Mouse (Mus musculus): Measurements from ENCODE around the gene Akna.
A peak's percentile ranks its signal among the peaks of the same experiment; 100 is the strongest.

The Akna gene

GRCm38 (mm10) chr4:63409908-63410582 lies 6.9 kb upstream of the Akna start:
- DNase-seq (ENCODE audit: low spot score in 2 of 2) = peak; percentile 62 to 64

- DNase-seq (ENCODE audit: low spot score in 2 of 2) = no peak
Measured at GRCm38 (mm10) chr4:63409317-63409907, 6.3 kb upstream of the Akna start.

GRCm38 (mm10) chr4:63408649-63409048 lies 5.5 kb upstream of the Akna start:
- DNase-seq (ENCODE audit: low spot score in 2 of 2) = peak in 1 of 2 experiments; percentile 45

- no peak for DNase-seq (ENCODE audit: low spot score in 2 of 2)
Measured at GRCm38 (mm10) chr4:63408247-63408646, 5.1 kb upstream of the Akna start.

GRCm38 (mm10) chr4:63405683-63406082 lies 2.5 kb upstream of the Akna start:
- DNase-seq (ENCODE audit: low spot score in 2 of 2) = no peak

- no peak for DNase-seq (ENCODE audit: low spot score in 2 of 2)
Measured at GRCm38 (mm10) chr4:63405051-63405450, 1.9 kb upstream of the Akna start.

- no peak for DNase-seq (ENCODE audit: low spot score in 2 of 2)
Measured at GRCm38 (mm10) chr4:63404205-63404604, 1.1 kb upstream of the Akna start.

GRCm38 (mm10) chr4:63402558-63402957 lies 596 bp downstream of the Akna start:
- no peak for DNase-seq (ENCODE audit: low spot score in 2 of 2)

GRCm38 (mm10) chr4:63402056-63402455 lies 1.1 kb downstream of the Akna start:
- no peak for DNase-seq (ENCODE audit: low spot score in 2 of 2)

- no peak for DNase-seq (ENCODE audit: low spot score in 2 of 2)
Measured at GRCm38 (mm10) chr4:63401620-63402019, 1.5 kb downstream of the Akna start.

- no peak for DNase-seq (ENCODE audit: low spot score in 2 of 2)
Measured at GRCm38 (mm10) chr4:63400541-63401306, 2.4 kb downstream of the Akna start.

GRCm38 (mm10) chr4:63399691-63400270 lies 3.4 kb downstream of the Akna start:
- no peak for DNase-seq (ENCODE audit: low spot score in 2 of 2)

- DNase-seq (ENCODE audit: low spot score in 2 of 2) = no peak
Measured at GRCm38 (mm10) chr4:63398854-63399609, 4.1 kb downstream of the Akna start.

GRCm38 (mm10) chr4:63397981-63398537 lies 5.1 kb downstream of the Akna start:
- DNase-seq (ENCODE audit: low spot score in 2 of 2) = no peak

- no peak for DNase-seq (ENCODE audit: low spot score in 2 of 2)
Measured at GRCm38 (mm10) chr4:63391322-63391721, 11.8 kb downstream of the Akna start.

GRCm38 (mm10) chr4:63389887-63390528 lies 13.1 kb downstream of the Akna start:
- DNase-seq (ENCODE audit: low spot score in 2 of 2) = no peak

- no peak for DNase-seq (ENCODE audit: low spot score in 2 of 2)
Measured at GRCm38 (mm10) chr4:63389121-63389886, 13.8 kb downstream of the Akna start.

- DNase-seq (ENCODE audit: low spot score in 2 of 2) = no peak
Measured at GRCm38 (mm10) chr4:63388029-63388428, 15.1 kb downstream of the Akna start.

- DNase-seq (ENCODE audit: low spot score in 2 of 2) = no peak
Measured at GRCm38 (mm10) chr4:63385784-63386183, 17.4 kb downstream of the Akna start.

GRCm38 (mm10) chr4:63385253-63385652 lies 17.9 kb downstream of the Akna start:
- DNase-seq (ENCODE audit: low spot score in 2 of 2) = no peak
